Mouse (Mus musculus): Measurements from ENCODE around the gene Gm20509.
"Not testable (repeated sequence)": the region's sequence is repeated elsewhere in the genome, so short reads cannot be mapped to it uniquely, and the experiment has no call there.

The Gm20509 gene

GRCm38 (mm10) chr9:73101536-73101935 lies 734 bp upstream of the Gm20509 start, which contains the start of gene Khdc3:
Gene Khdc3, plus strand, starts transcription at chr9:73101836.
- DNase-seq (ENCODE audit: extremely low spot score): no peak

DNA sequence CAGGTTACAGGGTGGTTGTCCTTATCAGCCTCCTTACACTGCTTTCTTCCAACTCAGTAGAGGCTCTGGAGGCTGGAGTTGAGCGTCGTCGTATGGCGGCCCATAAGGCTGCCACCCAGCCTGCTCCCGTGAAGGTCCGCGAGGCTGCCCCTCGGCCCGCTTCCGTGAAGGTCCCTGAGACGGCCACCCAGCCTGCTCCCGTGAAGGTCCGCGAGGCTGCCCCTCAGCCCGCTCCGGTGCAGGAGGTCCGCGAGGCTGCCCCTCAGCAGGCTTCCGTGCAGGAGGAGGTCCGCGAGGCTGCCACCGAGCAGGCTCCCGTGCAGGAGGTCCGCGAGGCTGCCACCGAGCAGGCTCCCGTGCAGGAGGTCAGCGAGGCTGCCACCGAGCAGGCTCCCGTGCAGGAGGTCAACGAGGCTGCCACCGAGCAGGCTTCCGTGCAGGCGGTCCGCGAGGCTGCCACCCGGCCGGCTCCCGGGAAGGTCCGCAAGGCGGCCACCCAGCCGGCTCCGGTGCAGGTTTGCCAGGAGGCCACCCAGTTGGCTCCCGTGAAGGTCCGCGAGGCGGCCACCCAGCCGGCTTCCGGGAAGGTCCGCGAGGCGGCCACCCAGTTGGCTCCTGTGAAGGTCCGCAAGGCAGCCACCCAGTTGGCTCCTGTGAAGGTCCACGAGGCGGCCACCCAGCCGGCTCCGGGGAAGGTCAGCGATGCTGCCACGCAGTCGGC lies 1.0 kb downstream of the Gm20509 start:
- DNase-seq (ENCODE audit: extremely low spot score): peak; percentile 47

DNA sequence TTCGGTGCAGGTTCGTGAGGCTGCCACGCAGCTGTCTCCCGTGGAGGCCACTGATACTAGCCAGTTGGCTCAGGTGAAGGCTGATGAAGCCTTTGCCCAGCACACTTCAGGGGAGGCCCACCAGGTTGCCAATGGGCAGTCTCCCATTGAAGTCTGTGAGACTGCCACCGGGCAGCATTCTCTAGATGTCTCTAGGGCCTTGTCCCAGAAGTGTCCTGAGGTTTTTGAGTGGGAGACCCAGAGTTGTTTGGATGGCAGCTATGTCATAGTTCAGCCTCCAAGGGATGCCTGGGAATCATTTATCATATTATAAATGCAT lies 1.6 kb downstream of the Gm20509 start:
- no peak for DNase-seq (ENCODE audit: extremely low spot score)

DNA sequence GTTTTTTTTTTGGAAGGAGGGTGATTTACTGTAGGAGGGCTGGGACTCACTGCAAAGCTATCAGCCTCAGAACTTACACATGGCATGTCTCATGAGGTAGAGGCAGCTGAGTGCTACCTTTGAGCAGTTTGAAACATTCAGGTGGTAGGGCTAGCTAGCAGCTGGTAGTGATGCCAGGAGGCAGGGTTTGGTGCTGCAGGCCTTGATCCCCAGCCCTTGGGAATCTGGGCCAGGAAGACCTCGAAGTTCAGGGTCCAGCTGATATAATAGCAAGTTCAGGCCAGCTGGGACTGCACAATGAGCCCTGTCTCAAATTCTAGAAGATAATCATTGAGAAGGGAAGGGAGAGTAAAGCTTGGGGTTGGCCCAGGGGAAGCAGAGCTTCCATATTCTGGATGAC lies 2.9 kb downstream of the Gm20509 start:
- no peak for DNase-seq (ENCODE audit: extremely low spot score)

DNA sequence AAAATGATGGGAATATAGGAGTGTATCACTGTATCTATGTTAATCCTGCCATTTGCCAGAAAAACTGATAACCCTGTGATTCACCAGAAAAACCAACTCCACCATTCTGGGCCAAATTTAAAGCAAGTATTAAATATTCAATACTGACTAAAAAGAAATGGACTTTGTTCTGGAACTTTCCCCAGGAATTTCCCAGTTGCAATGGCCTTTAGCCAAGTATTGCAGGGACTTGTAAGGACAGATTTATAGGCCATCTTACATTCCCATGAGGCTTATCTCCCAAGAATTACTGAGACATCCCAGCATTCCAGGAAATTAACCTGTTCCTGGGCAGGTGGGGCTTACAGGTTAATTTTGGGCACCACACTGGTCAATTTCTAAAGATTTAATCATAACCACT lies 3.5 kb downstream of the Gm20509 start:
- DNase-seq (ENCODE audit: extremely low spot score): no peak

- DNase-seq (ENCODE audit: extremely low spot score): peak; percentile 82
Measured at GRCm38 (mm10) chr9:73112919-73113906, 10.9 kb downstream of the Gm20509 start, which contains the start of gene Rsl24d1. Gene Rsl24d1, plus strand, starts transcription at chr9:73113426.

- not testable (repeated sequence) for DNase-seq (ENCODE audit: extremely low spot score)
Measured at GRCm38 (mm10) chr9:73116704-73117103, 14.4 kb downstream of the Gm20509 start.

DNA sequence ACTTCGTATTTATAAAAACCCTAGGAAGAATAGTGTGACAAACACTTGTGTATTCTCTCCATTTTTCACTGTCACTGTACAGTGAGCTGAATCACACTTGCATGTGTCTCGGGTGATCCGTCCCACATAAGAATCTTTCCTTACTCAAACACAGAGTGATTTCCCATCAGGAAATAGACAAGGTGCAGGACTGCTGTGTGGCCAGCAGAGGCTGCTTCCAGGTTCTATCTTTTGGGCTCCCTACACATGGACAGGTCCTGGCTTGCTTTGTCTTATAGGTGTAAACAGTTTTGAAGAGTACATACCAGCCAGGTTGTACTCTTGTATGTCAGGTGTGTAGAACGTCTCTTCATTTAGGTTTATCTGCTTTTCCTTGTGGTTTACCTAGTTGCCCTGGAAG lies 15.7 kb downstream of the Gm20509 start:
- DNase-seq (ENCODE audit: extremely low spot score): no peak

GRCm38 (mm10) chr9:73121735-73122134 lies 19.5 kb downstream of the Gm20509 start:
- DNase-seq (ENCODE audit: extremely low spot score): no peak

DNA sequence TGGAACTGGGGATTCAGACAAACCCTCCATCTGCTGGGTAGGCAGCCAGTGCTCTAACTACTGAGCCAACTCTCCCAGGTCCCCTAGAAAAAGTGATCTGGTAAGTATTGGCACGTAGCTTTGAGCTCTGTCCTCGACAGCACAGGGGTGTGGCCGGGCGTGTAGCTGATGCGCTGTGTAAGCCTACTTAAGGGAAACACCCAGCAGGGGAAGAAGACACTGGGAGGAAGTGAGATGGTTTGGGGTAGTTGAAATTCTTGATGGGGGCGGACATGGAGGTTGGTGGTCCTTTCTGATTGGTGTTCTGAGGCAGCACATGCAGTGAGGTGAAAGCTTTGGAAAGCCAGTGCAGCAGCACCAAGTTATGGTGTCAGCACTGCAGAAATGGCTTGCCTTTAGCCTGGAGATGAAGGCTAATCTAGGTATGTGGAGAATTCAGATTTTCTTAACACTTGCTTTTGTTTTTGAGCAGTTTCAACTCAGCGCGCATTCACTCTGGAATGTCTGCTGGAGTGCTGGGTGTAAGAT lies 22.8 kb downstream of the Gm20509 start:
- DNase-seq (ENCODE audit: extremely low spot score): no peak

GRCm38 (mm10) chr9:73127457-73127856 lies 25.2 kb downstream of the Gm20509 start:
- no peak for DNase-seq (ENCODE audit: extremely low spot score)

DNA sequence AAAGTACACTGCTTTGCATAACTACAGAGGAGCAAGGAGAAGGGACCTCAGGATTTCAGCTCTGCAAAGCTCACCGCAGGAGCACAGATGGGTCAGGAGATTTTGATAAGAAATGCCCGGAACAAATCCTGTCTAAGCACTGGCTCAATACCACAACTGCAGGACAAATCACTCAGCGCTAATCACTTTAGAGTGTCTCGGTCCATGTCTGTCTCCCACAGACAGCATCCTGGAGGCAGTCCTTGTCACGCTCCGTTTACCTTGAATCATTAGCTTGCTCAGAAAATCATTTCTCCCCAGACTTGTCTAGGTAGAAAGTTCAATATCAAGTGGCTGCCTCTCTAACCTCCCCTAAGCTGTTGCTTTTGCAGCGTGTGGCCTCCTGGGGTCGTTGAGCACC lies 27.6 kb downstream of the Gm20509 start:
- no peak for DNase-seq (ENCODE audit: extremely low spot score)

DNA sequence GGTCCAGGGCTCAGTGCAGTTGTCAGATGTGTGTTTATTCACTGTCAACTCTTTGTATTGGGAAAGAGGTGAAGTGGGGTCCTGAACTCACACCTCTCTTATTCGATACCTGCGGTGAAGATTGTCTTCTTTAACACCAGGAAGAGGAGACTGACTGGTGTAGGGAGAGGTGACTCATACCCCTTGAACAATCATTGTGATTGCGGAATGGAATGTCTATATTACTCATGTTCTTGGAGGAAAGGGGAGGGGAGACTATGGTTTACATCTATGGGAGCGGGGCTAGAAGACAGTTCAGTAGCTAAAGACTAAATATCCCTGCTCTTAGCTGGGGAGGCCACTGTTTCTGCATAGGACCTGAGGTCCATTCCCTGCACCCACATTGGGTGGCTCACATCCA lies 28.3 kb downstream of the Gm20509 start:
- no peak for DNase-seq (ENCODE audit: extremely low spot score)

- DNase-seq (ENCODE audit: extremely low spot score): peak; percentile 19
Measured at GRCm38 (mm10) chr9:73137341-73137886, 35.1 kb downstream of the Gm20509 start.

DNA sequence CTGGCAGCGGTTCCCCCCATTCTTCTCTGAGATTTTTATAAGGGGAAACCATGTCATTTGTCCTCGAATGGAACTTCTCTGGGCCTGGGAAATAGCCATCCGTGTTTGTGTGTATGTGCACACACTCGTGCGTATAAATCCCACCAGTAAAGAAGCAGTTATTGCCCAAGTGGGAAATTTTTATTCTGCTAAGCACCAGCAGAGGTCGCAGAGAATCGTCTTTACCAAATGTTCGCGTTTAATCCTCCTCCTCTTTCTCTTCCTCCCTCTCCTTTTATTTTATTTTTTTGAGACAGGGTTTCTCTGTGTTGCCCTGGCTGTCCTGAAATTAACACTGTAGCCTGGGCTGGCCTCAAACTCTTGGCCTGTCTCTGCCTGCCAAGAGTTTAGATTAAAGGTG lies 52.1 kb downstream of the Gm20509 start:
- DNase-seq (ENCODE audit: extremely low spot score): no peak

DNA sequence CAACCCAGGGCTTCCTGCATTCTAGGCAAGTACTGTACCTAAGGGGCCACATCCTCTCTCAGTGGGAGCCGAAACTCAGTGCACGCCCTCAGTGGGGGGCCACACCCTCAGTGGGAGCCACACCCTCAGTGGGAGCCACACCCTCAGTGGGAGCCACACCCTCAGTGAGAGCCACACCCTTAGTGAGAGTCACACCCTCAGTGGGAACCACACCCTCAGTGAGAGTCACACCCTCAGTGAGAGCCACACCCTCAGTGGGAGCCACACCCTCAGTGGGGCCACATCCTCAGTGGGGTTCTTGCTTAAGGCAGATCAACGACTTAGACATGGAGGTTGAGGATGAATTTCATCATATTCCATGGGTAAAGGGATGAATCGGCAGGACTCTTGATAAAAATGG lies 55.7 kb downstream of the Gm20509 start:
- DNase-seq (ENCODE audit: extremely low spot score): no peak

DNA sequence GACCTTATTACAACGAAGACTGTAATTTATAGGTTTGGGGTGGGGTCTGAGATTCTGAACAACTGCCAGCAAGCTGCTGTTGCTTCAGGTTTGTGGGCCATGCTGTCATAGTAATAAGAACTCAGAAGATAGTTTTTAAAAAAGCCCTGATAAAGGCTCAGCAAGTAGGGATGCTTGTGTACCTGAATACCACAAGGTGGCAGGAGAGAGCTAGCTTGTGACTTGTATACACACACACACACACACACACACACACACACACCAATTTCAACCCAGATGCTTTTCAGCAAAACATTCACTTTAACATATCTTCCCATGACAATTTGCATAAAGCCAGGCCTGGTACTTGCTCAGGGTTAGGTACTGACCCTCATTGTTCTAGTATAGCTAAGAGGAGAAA lies 57.0 kb downstream of the Gm20509 start:
- DNase-seq (ENCODE audit: extremely low spot score): no peak

GRCm38 (mm10) chr9:73162571-73163333 lies 60.5 kb downstream of the Gm20509 start:
- peak; percentile 84 for DNase-seq (ENCODE audit: extremely low spot score)

DNA sequence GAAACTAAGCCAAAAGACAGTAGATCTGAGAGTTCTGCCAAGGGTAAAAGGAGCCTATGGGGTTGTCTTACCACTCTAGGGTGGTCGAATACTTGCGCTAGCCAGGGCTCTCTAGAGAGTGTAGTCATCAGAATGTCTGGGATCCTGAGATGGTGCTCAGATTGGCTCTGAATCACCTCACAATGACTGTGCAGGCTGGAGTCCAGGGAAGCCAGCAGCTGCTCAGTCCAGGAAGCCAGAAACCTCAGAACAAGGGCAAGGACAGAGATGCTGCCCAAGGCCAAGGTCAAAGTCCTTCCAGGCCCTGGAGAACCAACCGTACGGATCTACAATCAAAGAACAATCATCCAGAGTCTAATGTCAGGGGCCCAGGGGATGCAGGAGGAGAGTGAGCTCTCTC lies 63.4 kb downstream of the Gm20509 start:
- DNase-seq (ENCODE audit: extremely low spot score): no peak

Measured in embryo, embryonic 9.5 days (tissue).